Mouse (Mus musculus) small intestine, adult 2 months (tissue): ENCODE measurements at regions not wholly inside any gene's neighbourhood (a gene's known extent, or its start where the extent isn't known, plus 50 kb on each side); places are given as distances from the start of the nearest gene placed in this dataset.

ENCODE experiments used
- CTCF ChIP-seq: fragments of 200-500 bp; IDR thresholded peaks from 2 replicates; pipeline ENCODE4 v1.5.1; 2012; ENCODE audit warnings: low read depth, mild to moderate bottlenecking, control low read depth, inconsistent platforms, low read length, moderate library complexity, mixed read lengths; ENCODE audit not compliant: insufficient replicate concordance, insufficient read length; ENCODE audit errors: extremely low read depth
- POLR2A ChIP-seq: fragments of 200-500 bp; IDR thresholded peaks from 2 replicates; pipeline ENCODE4 v1.6.1; 2012; ENCODE audit warnings: low read depth, mild to moderate bottlenecking, control low read depth, inconsistent platforms, low read length, moderate library complexity

DNA sequence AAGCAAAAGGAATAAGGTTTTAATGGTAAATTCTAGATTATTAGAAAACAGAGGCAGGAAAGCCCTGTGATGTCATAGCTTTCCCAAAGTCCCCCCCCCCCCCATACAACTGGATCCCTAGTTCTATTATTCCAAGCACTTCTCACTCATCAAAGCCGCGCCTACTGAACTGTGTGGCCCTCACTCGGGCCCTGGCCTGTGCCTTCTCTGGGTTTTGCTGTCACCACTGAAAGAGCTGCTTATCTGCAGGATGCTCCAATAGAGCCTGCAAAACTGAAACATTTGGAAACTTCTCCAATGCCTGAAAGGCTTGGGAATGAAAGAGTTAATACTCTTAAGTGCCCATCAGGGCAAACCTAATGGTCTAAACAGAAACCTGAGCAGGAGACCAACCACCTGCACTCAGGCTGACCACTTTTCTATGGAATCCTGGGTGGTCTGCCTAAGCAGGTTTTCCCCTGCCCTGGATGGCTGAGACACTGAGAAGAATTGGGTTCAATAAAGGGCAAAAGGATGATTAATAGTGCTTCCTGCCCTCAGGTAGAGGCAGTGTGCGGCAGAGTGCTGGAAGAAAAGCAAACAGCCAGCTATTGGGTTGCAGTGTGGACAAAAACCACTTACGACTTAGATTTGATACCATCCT is 318.4 kb upstream of the Prkd1 start:
- TF ChIP-seq POLR2A, result no peak
- TF ChIP-seq CTCF, result no peak
